ENCODE assay signal across 42 mouse cellular contexts in the genomic region with DNA sequence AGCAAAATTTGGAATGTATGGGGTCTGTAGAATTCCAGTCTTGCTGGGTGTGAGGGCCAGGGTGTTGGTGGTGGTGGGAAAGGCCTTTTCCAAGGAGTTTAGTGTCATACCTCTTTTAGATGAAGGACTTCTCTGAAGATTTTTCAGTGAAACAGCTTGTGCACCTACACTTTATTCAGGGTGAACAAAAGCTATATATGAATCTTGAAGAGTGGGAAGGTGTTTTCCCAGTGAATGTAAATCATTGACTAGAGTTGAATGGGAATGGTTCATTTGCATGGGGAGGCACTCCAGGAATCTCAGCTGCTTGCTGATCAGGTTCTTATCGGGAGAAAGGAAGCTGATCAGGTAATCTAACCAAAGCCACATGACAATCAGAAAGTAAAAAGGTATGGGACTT. TPM values are rescaled to one million over a fixed set of nuclear protein-coding genes. Genes with fewer than 3 reads are reported as not detected.
"Had no signal": no experiment of that assay in that cellular context is flagged by ENCODE, and none has a peak within 500 bp of the region (broad histone marks: within the 10 kb centered on the region; RNA-seq: fewer than 3 reads in every experiment).

No protein-coding gene starts in this region.

- H3K9me3 ChIP-seq: heart, embryonic 15.5 days; hindbrain, embryonic 12.5 days; kidney, embryonic 15.5 days; limb, embryonic 13.5 days; limb, embryonic 15.5 days had no signal

- H3K27ac ChIP-seq: heart, adult 2 months; heart, embryonic 13.5 days; heart, embryonic 15.5 days; hindbrain, embryonic 10.5 days; hindbrain, embryonic 12.5 days; hindbrain, embryonic 14.5 days; kidney, embryonic 15.5 days; kidney, postnatal 0 days; limb, embryonic 13.5 days; limb, embryonic 15.5 days; liver, embryonic 12.5 days; liver, embryonic 14.5 days had no signal

- DNase-seq: gastrocnemius, postnatal 14 days; gastrocnemius, postnatal 36 days; heart, adult 2 months; heart, postnatal 14 days; heart, postnatal 36 days; kidney, adult 11 months; kidney, adult 2 months; kidney, adult 9 months; kidney, postnatal 14 days; kidney, postnatal 36 days; layer of hippocampus, adult 9-11 months; layer of hippocampus, postnatal 36 days; left cerebral cortex, postnatal 4 days had no signal

- H3K27me3 ChIP-seq: heart, embryonic 13.5 days; heart, embryonic 15.5 days; hindbrain, embryonic 12.5 days; kidney, embryonic 15.5 days; limb, embryonic 13.5 days; limb, embryonic 15.5 days; liver, embryonic 12.5 days had no signal

- H3K4me3 ChIP-seq: heart, adult 2 months; heart, embryonic 13.5 days; heart, embryonic 15.5 days; hindbrain, embryonic 10.5 days; hindbrain, embryonic 12.5 days; kidney, embryonic 15.5 days; limb, embryonic 13.5 days; limb, embryonic 15.5 days; liver, embryonic 12.5 days had no signal

- ATAC-seq: hindbrain, embryonic 16.5 days; inflammation-experienced regulatory T-cells, adult 6 months; liver, embryonic 12.5 days had no signal

- H3K9ac ChIP-seq: heart, embryonic 13.5 days; heart, embryonic 15.5 days; hindbrain, embryonic 12.5 days; hindbrain, embryonic 14.5 days; kidney, embryonic 15.5 days; limb, embryonic 13.5 days; limb, embryonic 15.5 days; liver, embryonic 12.5 days; liver, embryonic 14.5 days had no signal

- H3K36me3 ChIP-seq: heart, embryonic 13.5 days; heart, embryonic 15.5 days; hindbrain, embryonic 10.5 days; hindbrain, embryonic 12.5 days; kidney, embryonic 15.5 days; limb, embryonic 13.5 days; limb, embryonic 15.5 days; liver, embryonic 12.5 days had no signal

- H3K4me2 ChIP-seq: heart, embryonic 11.5 days; heart, embryonic 13.5 days; heart, embryonic 15.5 days; hindbrain, embryonic 12.5 days; hindbrain, embryonic 14.5 days; kidney, embryonic 15.5 days; limb, embryonic 13.5 days; limb, embryonic 15.5 days; liver, embryonic 12.5 days had no signal

- H3K4me1 ChIP-seq: heart, embryonic 13.5 days; heart, embryonic 15.5 days; hindbrain, embryonic 10.5 days; hindbrain, embryonic 12.5 days; kidney, embryonic 15.5 days; limb, embryonic 13.5 days; limb, embryonic 15.5 days; liver, embryonic 12.5 days had no signal

RNA-seq across cellular contexts. Expression of gene Olfr194, which starts 9.9 kb away (rescaled TPM):
- total RNA-seq: gastrocnemius, adult 18-20 months; gastrocnemius, adult 8-10 months; gastrocnemius, postnatal 14 days; gastrocnemius, postnatal 36 days; heart, adult 2 months; heart, postnatal 14 days; heart, postnatal 36 days; layer of hippocampus, adult 18-20 months; layer of hippocampus, adult 8-10 months; layer of hippocampus, postnatal 14 days; layer of hippocampus, postnatal 36 days; left cerebral cortex, adult 18-20 months; left cerebral cortex, adult 8-10 months; left cerebral cortex, postnatal 10 days; left cerebral cortex, postnatal 25 days; left cerebral cortex, postnatal 4 days; liver, adult 2 months had no signal
- polyA plus RNA-seq: frontal cortex, adult 2 months; gonadal fat pad, adult 2 months; heart, adult 2 months; heart, embryonic 11.5 days; heart, embryonic 13.5 days; heart, embryonic 15.5 days; heart, postnatal 0 days; hindbrain, embryonic 10.5 days; hindbrain, embryonic 12.5 days; hindbrain, embryonic 14.5 days; hindbrain, embryonic 16.5 days; inflammation-experienced regulatory T-cells, adult 6 months; kidney, adult 2 months; kidney, embryonic 15.5 days; kidney, postnatal 0 days; large intestine, adult 2 months; limb, embryonic 11.5 days; limb, embryonic 13.5 days; limb, embryonic 15.5 days; liver, adult 2 months; liver, embryonic 12.5 days; liver, embryonic 14.5 days had no signal

RNA-seq across cellular contexts. Expression of gene Olfr195, which starts 16.1 kb away (rescaled TPM):
- total RNA-seq: gastrocnemius, adult 18-20 months; gastrocnemius, adult 8-10 months; gastrocnemius, postnatal 14 days; gastrocnemius, postnatal 36 days; heart, adult 2 months; heart, postnatal 14 days; heart, postnatal 36 days; layer of hippocampus, adult 18-20 months; layer of hippocampus, adult 8-10 months; layer of hippocampus, postnatal 14 days; layer of hippocampus, postnatal 36 days; left cerebral cortex, adult 18-20 months; left cerebral cortex, adult 8-10 months; left cerebral cortex, postnatal 10 days; left cerebral cortex, postnatal 25 days; left cerebral cortex, postnatal 4 days; liver, adult 2 months had no signal
- polyA plus RNA-seq: frontal cortex, adult 2 months; gonadal fat pad, adult 2 months; heart, adult 2 months; heart, embryonic 11.5 days; heart, embryonic 13.5 days; heart, embryonic 15.5 days; heart, postnatal 0 days; hindbrain, embryonic 10.5 days; hindbrain, embryonic 12.5 days; hindbrain, embryonic 14.5 days; hindbrain, embryonic 16.5 days; inflammation-experienced regulatory T-cells, adult 6 months; kidney, adult 2 months; large intestine, adult 2 months; limb, embryonic 11.5 days; limb, embryonic 13.5 days; limb, embryonic 15.5 days; liver, adult 2 months; liver, embryonic 12.5 days; liver, embryonic 14.5 days had no signal

RNA-seq across cellular contexts. Expression of gene Olfr193, which starts 19.1 kb away (rescaled TPM):
- total RNA-seq: gastrocnemius, adult 18-20 months; gastrocnemius, adult 8-10 months; gastrocnemius, postnatal 14 days; gastrocnemius, postnatal 36 days; heart, adult 2 months; heart, postnatal 14 days; heart, postnatal 36 days; layer of hippocampus, adult 18-20 months; layer of hippocampus, adult 8-10 months; layer of hippocampus, postnatal 14 days; layer of hippocampus, postnatal 36 days; left cerebral cortex, adult 18-20 months; left cerebral cortex, adult 8-10 months; left cerebral cortex, postnatal 10 days; left cerebral cortex, postnatal 25 days; left cerebral cortex, postnatal 4 days; liver, adult 2 months had no signal
- polyA plus RNA-seq: frontal cortex, adult 2 months; gonadal fat pad, adult 2 months; heart, adult 2 months; heart, embryonic 11.5 days; heart, embryonic 13.5 days; heart, embryonic 15.5 days; heart, postnatal 0 days; hindbrain, embryonic 10.5 days; hindbrain, embryonic 12.5 days; hindbrain, embryonic 14.5 days; hindbrain, embryonic 16.5 days; kidney, adult 2 months; kidney, embryonic 15.5 days; kidney, postnatal 0 days; large intestine, adult 2 months; limb, embryonic 11.5 days; limb, embryonic 13.5 days; limb, embryonic 15.5 days; liver, adult 2 months; liver, embryonic 12.5 days; liver, embryonic 14.5 days had no signal

RNA-seq across cellular contexts. Expression of gene Olfr196, which starts 39.5 kb away (rescaled TPM):
- total RNA-seq: gastrocnemius, adult 18-20 months; gastrocnemius, adult 8-10 months; gastrocnemius, postnatal 14 days; gastrocnemius, postnatal 36 days; heart, adult 2 months; heart, postnatal 14 days; heart, postnatal 36 days; layer of hippocampus, adult 18-20 months; layer of hippocampus, adult 8-10 months; layer of hippocampus, postnatal 14 days; layer of hippocampus, postnatal 36 days; left cerebral cortex, adult 18-20 months; left cerebral cortex, adult 8-10 months; left cerebral cortex, postnatal 10 days; left cerebral cortex, postnatal 25 days; left cerebral cortex, postnatal 4 days; liver, adult 2 months had no signal
- polyA plus RNA-seq: frontal cortex, adult 2 months; gonadal fat pad, adult 2 months; heart, adult 2 months; heart, embryonic 11.5 days; heart, embryonic 13.5 days; heart, embryonic 15.5 days; heart, postnatal 0 days; hindbrain, embryonic 10.5 days; hindbrain, embryonic 12.5 days; hindbrain, embryonic 14.5 days; hindbrain, embryonic 16.5 days; kidney, adult 2 months; kidney, embryonic 15.5 days; kidney, postnatal 0 days; large intestine, adult 2 months; limb, embryonic 11.5 days; limb, embryonic 13.5 days; limb, embryonic 15.5 days; liver, adult 2 months; liver, embryonic 12.5 days; liver, embryonic 14.5 days had no signal

RNA-seq across cellular contexts. Expression of gene Olfr191, which starts 41.1 kb away (rescaled TPM):
- total RNA-seq: gastrocnemius, adult 18-20 months; gastrocnemius, adult 8-10 months; gastrocnemius, postnatal 14 days; gastrocnemius, postnatal 36 days; heart, adult 2 months; heart, postnatal 14 days; heart, postnatal 36 days; layer of hippocampus, adult 18-20 months; layer of hippocampus, adult 8-10 months; layer of hippocampus, postnatal 14 days; layer of hippocampus, postnatal 36 days; left cerebral cortex, adult 18-20 months; left cerebral cortex, adult 8-10 months; left cerebral cortex, postnatal 10 days; left cerebral cortex, postnatal 25 days; left cerebral cortex, postnatal 4 days; liver, adult 2 months had no signal
- polyA plus RNA-seq: frontal cortex, adult 2 months; gonadal fat pad, adult 2 months; heart, adult 2 months; heart, embryonic 11.5 days; heart, embryonic 13.5 days; heart, embryonic 15.5 days; heart, postnatal 0 days; hindbrain, embryonic 10.5 days; hindbrain, embryonic 12.5 days; hindbrain, embryonic 14.5 days; hindbrain, embryonic 16.5 days; inflammation-experienced regulatory T-cells, adult 6 months; kidney, adult 2 months; kidney, embryonic 15.5 days; kidney, postnatal 0 days; large intestine, adult 2 months; limb, embryonic 11.5 days; limb, embryonic 13.5 days; limb, embryonic 15.5 days; liver, adult 2 months; liver, embryonic 12.5 days; liver, embryonic 14.5 days had no signal
